Comparison of ENCODE assay signal across 24 mouse cellular contexts in the genomic region with DNA sequence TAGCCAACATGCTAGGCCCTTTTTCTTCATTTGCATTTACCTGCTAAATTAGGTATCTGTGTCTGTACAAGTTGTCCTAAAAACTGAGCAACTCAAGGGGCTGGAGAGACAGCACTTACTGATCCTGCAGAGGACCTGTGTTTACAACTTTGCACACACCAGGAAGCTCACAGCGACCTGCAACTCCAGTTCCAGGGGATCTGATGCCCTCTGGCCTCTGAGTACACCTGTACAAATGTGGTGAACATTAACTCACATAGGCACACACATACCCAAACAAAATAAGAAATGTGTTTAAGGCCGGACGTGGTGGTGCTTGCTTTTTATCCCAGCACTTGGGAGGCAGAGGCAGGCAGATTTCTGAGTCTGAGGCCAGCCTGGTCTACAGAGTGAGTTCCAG. TPM values are rescaled to one million over a fixed set of nuclear protein-coding genes. Genes with fewer than 3 reads are reported as not detected.
A peak's percentile ranks its signal among the peaks of the same experiment; 100 is the strongest.
DNase-seq lines count a peak whose midpoint lies in the region; ATAC-seq and TF ChIP-seq lines count a peak whose summit lies in the region.
"Had no signal": no experiment of that assay in that cellular context is flagged by ENCODE, and none has a peak within 500 bp of the region (broad histone marks: within the 10 kb centered on the region; RNA-seq: fewer than 3 reads in every experiment).

No protein-coding gene starts in this region.

- no peaks in the 10 kb centered on the region for H3K9me3 ChIP-seq in kidney, embryonic 16.5 days (ENCODE audit: low read length)
- H3K9me3 ChIP-seq: embryonic facial prominence, embryonic 10.5 days; embryonic facial prominence, embryonic 12.5 days; forebrain, embryonic 13.5 days; G1E had no signal

- no peak for TF ChIP-seq POLR2A in kidney, adult 2 months (IDR thresholded peaks at IDR 0.05; ENCODE audit: low read depth, low read length)
- no peak for TF ChIP-seq POLR2A in small intestine, adult 2 months (IDR thresholded peaks at IDR 0.05; ENCODE audit: low read depth, low read length)

- peaks cover 14% of the 10 kb centered on the region for H3K4me1 ChIP-seq in kidney, adult 2 months (ENCODE audit: control insufficient read depth, insufficient read depth, low read length)
- no peaks in the 10 kb centered on the region for H3K4me1 ChIP-seq in kidney, embryonic 16.5 days (ENCODE audit: insufficient read depth, low read length)
- H3K4me1 ChIP-seq in small intestine, adult 2 months (ENCODE audit: control insufficient read depth, insufficient read depth, insufficient read length, low read length) = peaks cover 11% of the 10 kb centered on the region; the same call in 1 of the 2 replicates
- H3K4me1 ChIP-seq: embryonic facial prominence, embryonic 12.5 days had no signal

- H3K4me3 ChIP-seq in kidney, adult 2 months (ENCODE audit: insufficient read depth, low read depth, low read length) = no peak overlapping the region
- no peak overlapping the region for H3K4me3 ChIP-seq in kidney, embryonic 16.5 days (ENCODE audit: low read length)
- no peak overlapping the region for H3K4me3 ChIP-seq in small intestine, adult 2 months (ENCODE audit: low read depth, low read length)
- no peak overlapping the region for H3K4me3 ChIP-seq in left cerebral cortex, adult 2 months
- H3K4me3 ChIP-seq: embryonic facial prominence, embryonic 10.5 days; embryonic facial prominence, embryonic 12.5 days; forebrain, embryonic 13.5 days had no signal

- H3K27me3 ChIP-seq in kidney, adult 2 months (replicated peaks; ENCODE audit: control insufficient read depth, insufficient read depth, low read length) = no peaks in the 10 kb centered on the region
- H3K27me3 ChIP-seq in kidney, embryonic 16.5 days (ENCODE audit: insufficient read depth, low read length) = no peaks in the 10 kb centered on the region
- no peaks in the 10 kb centered on the region for H3K27me3 ChIP-seq in small intestine, adult 2 months (ENCODE audit: control insufficient read depth, insufficient read depth, low read length)
- H3K27me3 ChIP-seq: embryonic facial prominence, embryonic 12.5 days; Patski had no signal

- no peaks in the 10 kb centered on the region for H3K36me3 ChIP-seq in kidney, adult 2 months (ENCODE audit: control insufficient read depth, insufficient read depth, low read length)
- no peaks in the 10 kb centered on the region for H3K36me3 ChIP-seq in kidney, embryonic 16.5 days (ENCODE audit: insufficient read depth, low read length)
- no peaks in the 10 kb centered on the region for H3K36me3 ChIP-seq in small intestine, adult 2 months (ENCODE audit: control insufficient read depth, insufficient read depth, low read length)
- H3K36me3 ChIP-seq: embryonic facial prominence, embryonic 10.5 days; embryonic facial prominence, embryonic 12.5 days; G1E had no signal

- peak; percentile 34 for DNase-seq in heart, adult 11 months
- DNase-seq in heart, postnatal 25 days (ENCODE audit: low spot score) = no peak
- DNase-seq in kidney, adult 2 months = peak; percentile 73
- DNase-seq in kidney, adult 8-10 months = no peak
- peak; percentile 19 to 45 for DNase-seq in kidney, postnatal 25 days
- no peak for DNase-seq in left cerebral cortex, adult 2 months (ENCODE audit: extremely low spot score in 1 of 2, low spot score in 2 of 2)
- DNase-seq: adrenal gland, adult 8-10 months; adrenal gland, postnatal 14 days; adrenal gland, postnatal 36 days; B cell, adult 2 months; cerebellum, adult 11-12 months; cerebellum, adult 2 months; cerebellum, adult 9-10 months; cerebellum, postnatal 10 days; cerebellum, postnatal 25 days had no signal

- 38% methylated on average over 3 of the region's 3 CpGs for WGBS in kidney, adult 2 months
- 64% methylated on average over 3 of the region's 3 CpGs for WGBS in kidney, embryonic 16.5 days
- 29% methylated on average over 3 of the region's 3 CpGs for WGBS in small intestine, adult 2 months

- H3K27ac ChIP-seq in kidney, adult 2 months (ENCODE audit: insufficient read depth, low read depth, low read length) = peak overlapping the region; percentile 57; the same call in 1 of the 2 replicates
- no peak overlapping the region for H3K27ac ChIP-seq in kidney, embryonic 16.5 days (ENCODE audit: low read length)
- H3K27ac ChIP-seq in small intestine, adult 2 months (ENCODE audit: insufficient read depth, low read depth, low read length) = 0 out of 2 replicates have a peak overlapping the region, but pooled peaks have one; percentile 19
- H3K27ac ChIP-seq in left cerebral cortex, adult 2 months = no peak overlapping the region
- H3K27ac ChIP-seq: embryonic facial prominence, embryonic 10.5 days; embryonic facial prominence, embryonic 12.5 days; forebrain, embryonic 13.5 days had no signal

- no peak for ATAC-seq in kidney, embryonic 16.5 days (ENCODE audit: low FRiP score, low TSS enrichment)
- ATAC-seq: activated CD4-positive, CD25-positive, alpha-beta regulatory T cell, adult 4 months; CD4-positive, CD25-positive, alpha-beta regulatory T cell, adult 4 months; forebrain, embryonic 13.5 days; Patski had no signal

- no peak for TF ChIP-seq CTCF in kidney, adult 2 months (conservative IDR thresholded peaks at IDR 0.05; ENCODE audit: insufficient read depth, insufficient read length, low read depth, low read length)
- no peak for TF ChIP-seq CTCF in small intestine, adult 2 months (IDR thresholded peaks at IDR 0.05; ENCODE audit: extremely low read depth, insufficient read length, insufficient replicate concordance, low read depth, low read length)
- no peak for TF ChIP-seq CTCF in left cerebral cortex, adult 2 months (IDR thresholded peaks at IDR 0.05)

- intact Hi-C loops in heart, postnatal 25 days (cut with DNase I) = no loop called here
- intact Hi-C loops in left cerebral cortex, adult 2 months (cut with DNase I) = no loop called here

- no peak overlapping the region for H3K4me2 ChIP-seq in kidney, embryonic 16.5 days (replicated peaks; ENCODE audit: low read depth, low read length)
- H3K4me2 ChIP-seq: embryonic facial prominence, embryonic 12.5 days; forebrain, embryonic 13.5 days had no signal

- no peak overlapping the region for H3K9ac ChIP-seq in kidney, embryonic 16.5 days (replicated peaks; ENCODE audit: low read length)
- H3K9ac ChIP-seq: embryonic facial prominence, embryonic 12.5 days; forebrain, embryonic 13.5 days had no signal

RNA-seq across cellular contexts. Expression of a gene that starts 4.6 kb away (rescaled TPM):
- 10 to 100 TPM; 47.8 to 59.0 TPM for total RNA-seq in heart, postnatal 25 days (2021)
- 64.0 and 93.1 TPM in 2 replicates for polyA plus RNA-seq in kidney, adult 2 months (2012; rRNA removed)
- polyA plus RNA-seq in kidney, embryonic 16.5 days (2015; fragmentation: Nextera tagmentation; extraction: Ambion mirVana) = 226 and 239 TPM in 2 replicates
- 16.7 and 32.0 TPM in 2 replicates for polyA plus RNA-seq in small intestine, adult 2 months (2012; rRNA removed)
- total RNA-seq in left cerebral cortex, adult 2 months (2021) = 10 to 100 TPM; 49.0 to 51.3 TPM

RNA-seq across cellular contexts. Expression of a gene that starts 41.3 kb away (rescaled TPM):
- total RNA-seq in heart, postnatal 25 days (2021) = 10 to 100 TPM; 13.8 to 15.7 TPM
- polyA plus RNA-seq in kidney, adult 2 months (2012; rRNA removed) = 16.9 and 17.4 TPM in 2 replicates
- polyA plus RNA-seq in kidney, embryonic 16.5 days (2015; fragmentation: Nextera tagmentation; extraction: Ambion mirVana) = 12.0 and 17.9 TPM in 2 replicates
- 13.4 and 21.8 TPM in 2 replicates for polyA plus RNA-seq in small intestine, adult 2 months (2012; rRNA removed)
- 10 to 100 TPM; 22.3 to 24.1 TPM for total RNA-seq in left cerebral cortex, adult 2 months (2021)

RNA-seq across cellular contexts. Expression of a gene that starts 47.3 kb away (rescaled TPM):
- total RNA-seq in heart, postnatal 25 days (2021) = 1 to 10 TPM; 5.8 to 7.7 TPM
- polyA plus RNA-seq in kidney, adult 2 months (2012; rRNA removed) = 4.6 and 5.0 TPM in 2 replicates
- 9.0 TPM in 2 replicates for polyA plus RNA-seq in kidney, embryonic 16.5 days (2015; fragmentation: Nextera tagmentation; extraction: Ambion mirVana)
- 2.0 and 2.3 TPM in 2 replicates for polyA plus RNA-seq in small intestine, adult 2 months (2012; rRNA removed)
- total RNA-seq in left cerebral cortex, adult 2 months (2021) = 1 to 10 TPM; 4.5 to 6.7 TPM

RNA-seq across cellular contexts. Expression of a gene that starts 51.1 kb away (rescaled TPM):
- 1 to 10 TPM; 5.7 to 6.0 TPM for total RNA-seq in heart, postnatal 25 days (2021)
- 15.4 and 16.1 TPM in 2 replicates for polyA plus RNA-seq in kidney, adult 2 months (2012; rRNA removed)
- 43.6 and 44.8 TPM in 2 replicates for polyA plus RNA-seq in kidney, embryonic 16.5 days (2015; fragmentation: Nextera tagmentation; extraction: Ambion mirVana)
- 5.5 and 6.2 TPM in 2 replicates for polyA plus RNA-seq in small intestine, adult 2 months (2012; rRNA removed)
- 10 to 100 TPM; 23.3 to 25.6 TPM for total RNA-seq in left cerebral cortex, adult 2 months (2021)

Comparison
In these comparisons a context has a peak if more than half of its experiments do, and no peak if none do; other contexts are left out.
1. DNase-seq: peak in heart, adult 11 months (single experiment), kidney, adult 2 months (single experiment) and kidney, postnatal 25 days (2 of 2); none in heart, postnatal 25 days (single experiment), kidney, adult 8-10 months (0 of 2) and left cerebral cortex, adult 2 months (0 of 2).
2. H3K27ac ChIP-seq: peak in kidney, adult 2 months (single experiment) and small intestine, adult 2 months (single experiment); none in kidney, embryonic 16.5 days (single experiment) and left cerebral cortex, adult 2 months (single experiment).